11 mouse cellular contexts compared by ENCODE assay signal in genomic region chr8:121273620-121274019, GRCm38 (mm10).
DNase-seq lines count a peak whose midpoint lies in the region; ATAC-seq and TF ChIP-seq lines count a peak whose summit lies in the region.
"Had no signal": no experiment of that assay in that cellular context is flagged by ENCODE, and none has a peak within 500 bp of the region (broad histone marks: within the 10 kb centered on the region; RNA-seq: fewer than 3 reads in every experiment).

No protein-coding gene starts in this region.

- H3K4me1 ChIP-seq in forebrain, embryonic 14.5 days (ENCODE audit: control insufficient read depth, insufficient read depth, low read length), result no peaks in the 10 kb centered on the region
- no peaks in the 10 kb centered on the region for H3K4me1 ChIP-seq in forebrain, embryonic 11.5 days (replicated peaks; ENCODE audit: control insufficient read depth, insufficient read depth, low read length)
- H3K4me1 ChIP-seq in hindbrain, postnatal 0 days (ENCODE audit: insufficient read depth, low read length), result no peaks in the 10 kb centered on the region
- H3K4me1 ChIP-seq in olfactory bulb, adult 2 months (ENCODE audit: control insufficient read depth, insufficient read depth, low read length), result 0 out of 2 replicates have a peak, but pooled peaks cover 6% of the 10 kb centered on the region
- H3K4me1 ChIP-seq in kidney, embryonic 15.5 days, result peaks cover 29% of the 10 kb centered on the region

- no peaks in the 10 kb centered on the region for H3K9me3 ChIP-seq in forebrain, embryonic 14.5 days (replicated peaks; ENCODE audit: control insufficient read depth, low read length)
- H3K9me3 ChIP-seq in forebrain, embryonic 11.5 days (ENCODE audit: control insufficient read depth, low read length), result no peaks in the 10 kb centered on the region
- H3K9me3 ChIP-seq in hindbrain, postnatal 0 days (ENCODE audit: low read length), result no peaks in the 10 kb centered on the region
- no peaks in the 10 kb centered on the region for H3K9me3 ChIP-seq in kidney, embryonic 15.5 days (replicated peaks)
- H3K9me3 ChIP-seq: limb, embryonic 12.5 days had no signal

- no peak overlapping the region for H3K4me2 ChIP-seq in forebrain, embryonic 14.5 days (ENCODE audit: low read length)
- no peak overlapping the region for H3K4me2 ChIP-seq in forebrain, embryonic 11.5 days (ENCODE audit: low read depth, low read length, severe bottlenecking)
- peak overlapping the region; percentile 30 for H3K4me2 ChIP-seq in hindbrain, postnatal 0 days (ENCODE audit: low read depth, low read length)
- no peak overlapping the region for H3K4me2 ChIP-seq in kidney, embryonic 15.5 days

- 66% methylated on average over 15 of the region's 15 CpGs for WGBS in forebrain, embryonic 14.5 days
- 87% methylated on average over 15 of the region's 15 CpGs for WGBS in forebrain, embryonic 11.5 days
- WGBS in hindbrain, postnatal 0 days, result 35% methylated on average over 15 of the region's 15 CpGs
- WGBS in olfactory bulb, adult 2 months, result 38% methylated on average over 15 of the region's 15 CpGs
- 85% methylated on average over 15 of the region's 15 CpGs for WGBS in kidney, embryonic 15.5 days

- no peak overlapping the region for H3K9ac ChIP-seq in forebrain, embryonic 14.5 days (ENCODE audit: low read length)
- H3K9ac ChIP-seq in forebrain, embryonic 11.5 days (ENCODE audit: low read length), result no peak overlapping the region
- H3K9ac ChIP-seq in hindbrain, postnatal 0 days (replicated peaks; ENCODE audit: low read length), result no peak overlapping the region
- H3K9ac ChIP-seq in kidney, embryonic 15.5 days, result no peak overlapping the region
- H3K9ac ChIP-seq: limb, embryonic 12.5 days had no signal

- TF ChIP-seq POLR2A in olfactory bulb, adult 2 months (IDR thresholded peaks at IDR 0.05; ENCODE audit: insufficient read depth, low read depth, low read length), result no peak

- no peak overlapping the region for H3K4me3 ChIP-seq in forebrain, embryonic 14.5 days (ENCODE audit: low read depth, low read length)
- no peak overlapping the region for H3K4me3 ChIP-seq in forebrain, embryonic 11.5 days (ENCODE audit: low read depth, low read length)
- no peak overlapping the region; the same call in 1 of the 2 replicates for H3K4me3 ChIP-seq in hindbrain, postnatal 0 days (ENCODE audit: low read length)
- peak overlapping the region; percentile 8; the same call in 1 of the 2 replicates for H3K4me3 ChIP-seq in olfactory bulb, adult 2 months (ENCODE audit: insufficient read depth, low read depth, low read length)
- H3K4me3 ChIP-seq in kidney, embryonic 15.5 days (replicated peaks), result no peak overlapping the region
- H3K4me3 ChIP-seq: limb, embryonic 12.5 days had no signal

- peak; percentile 66 for DNase-seq in forebrain, embryonic 14.5 days (ENCODE audit: low spot score)
- no peak for DNase-seq in forebrain, embryonic 11.5 days (ENCODE audit: low spot score)
- peak; percentile 51 for DNase-seq in right cerebral cortex, postnatal 4 days
- DNase-seq in right cerebral cortex, adult 18-20 months, result no peak
- DNase-seq in hindbrain, postnatal 0 days (ENCODE audit: low spot score), result peak; percentile 88
- DNase-seq in adrenal gland, adult 8-10 months, result no peak
- DNase-seq: kidney, adult 8-10 months had no signal

- no peaks in the 10 kb centered on the region for H3K27me3 ChIP-seq in forebrain, embryonic 14.5 days (replicated peaks; ENCODE audit: control insufficient read depth, insufficient read depth, low read length)
- H3K27me3 ChIP-seq in forebrain, embryonic 11.5 days (ENCODE audit: control insufficient read depth, insufficient read depth, low read length), result no peaks in the 10 kb centered on the region
- no peaks in the 10 kb centered on the region for H3K27me3 ChIP-seq in hindbrain, postnatal 0 days (ENCODE audit: insufficient read depth, low read length)
- peaks cover 6% of the 10 kb centered on the region; the same call in 1 of the 2 replicates for H3K27me3 ChIP-seq in kidney, embryonic 15.5 days

- ATAC-seq in forebrain, embryonic 14.5 days, result peak; percentile 72
- ATAC-seq in forebrain, embryonic 11.5 days (replicated peaks; ENCODE audit: low FRiP score), result no peak
- ATAC-seq in hindbrain, postnatal 0 days, result peak; percentile 91
- no peak for ATAC-seq in kidney, embryonic 15.5 days (replicated peaks; ENCODE audit: low FRiP score)

- H3K36me3 ChIP-seq in forebrain, embryonic 14.5 days (ENCODE audit: control insufficient read depth, insufficient read depth, low read length), result no peaks in the 10 kb centered on the region
- no peaks in the 10 kb centered on the region for H3K36me3 ChIP-seq in forebrain, embryonic 11.5 days (ENCODE audit: control insufficient read depth, insufficient read depth, low read length)
- H3K36me3 ChIP-seq in hindbrain, postnatal 0 days (ENCODE audit: insufficient read depth, low read length), result no peaks in the 10 kb centered on the region
- no peaks in the 10 kb centered on the region for H3K36me3 ChIP-seq in kidney, embryonic 15.5 days
- H3K36me3 ChIP-seq: limb, embryonic 12.5 days had no signal

- H3K27ac ChIP-seq in forebrain, embryonic 14.5 days (ENCODE audit: low read depth, low read length), result no peak overlapping the region
- H3K27ac ChIP-seq in forebrain, embryonic 11.5 days (ENCODE audit: low read depth, low read length), result no peak overlapping the region
- H3K27ac ChIP-seq in hindbrain, postnatal 0 days, result peak overlapping the region; percentile 52; the same call in 1 of the 2 replicates
- no peak overlapping the region for H3K27ac ChIP-seq in olfactory bulb, adult 2 months (ENCODE audit: insufficient read depth, low read depth, low read length)
- no peak overlapping the region for H3K27ac ChIP-seq in kidney, embryonic 15.5 days
- H3K27ac ChIP-seq: limb, embryonic 12.5 days; macrophage had no signal

- TF ChIP-seq CTCF in hindbrain, postnatal 0 days (IDR thresholded peaks at IDR 0.05; ENCODE audit: low read depth), result no peak
- TF ChIP-seq CTCF in olfactory bulb, adult 2 months (IDR thresholded peaks at IDR 0.05; ENCODE audit: insufficient read depth, low read depth, low read length), result no peak

Comparison
In these comparisons a context has a peak if more than half of its experiments do, and no peak if none do; other contexts are left out.
1. ATAC-seq: peak in forebrain, embryonic 14.5 days (single experiment) and hindbrain, postnatal 0 days (single experiment); none in forebrain, embryonic 11.5 days (single experiment) and kidney, embryonic 15.5 days (single experiment).
2. DNase-seq: peak in forebrain, embryonic 14.5 days (single experiment), right cerebral cortex, postnatal 4 days (single experiment) and hindbrain, postnatal 0 days (single experiment); none in forebrain, embryonic 11.5 days (single experiment), right cerebral cortex, adult 18-20 months (single experiment) and adrenal gland, adult 8-10 months (single experiment).